Mouse (Mus musculus): ENCODE measurements around the gene Btbd3. TPM values are rescaled to one million over a fixed set of nuclear protein-coding genes. Genes with fewer than 3 reads are reported as not detected.

Btbd3 gene
- polyA plus RNA-seq, 1 experiment, result 1.6 TPM

DNA sequence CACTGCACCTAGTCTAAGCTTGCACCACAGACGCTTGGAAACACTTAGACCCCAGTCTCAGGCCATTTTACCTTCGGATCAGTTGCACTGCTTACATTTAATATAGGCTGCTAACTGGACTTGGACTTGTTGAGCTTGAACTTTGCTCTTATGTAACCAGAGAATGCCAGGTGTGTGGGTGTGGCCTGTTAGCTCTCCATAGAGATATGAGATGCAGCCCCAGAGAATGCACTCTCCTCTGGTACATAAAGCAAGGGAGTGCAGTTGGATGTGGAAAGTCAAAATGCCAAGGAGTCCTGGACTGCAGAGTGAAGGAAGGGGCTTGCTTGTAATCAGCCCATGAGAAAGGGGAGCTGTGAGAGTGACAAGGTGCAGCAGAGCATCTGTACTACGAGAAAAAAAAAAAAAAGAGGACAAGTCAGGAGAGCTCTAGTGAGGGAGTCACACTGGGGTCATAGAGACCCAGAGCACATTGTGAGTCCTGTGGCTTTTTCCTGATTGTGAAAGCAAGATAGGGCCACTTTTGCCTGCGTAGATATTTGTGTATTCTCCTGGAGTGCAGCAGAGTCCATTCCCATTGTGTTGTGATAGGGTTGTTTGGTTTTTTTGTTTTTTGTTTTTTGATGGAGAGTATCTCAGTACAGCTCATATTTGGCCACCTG is 11.6 kb downstream of the Btbd3 start:
- Histone ChIP-seq H3K4me3 (ENCODE audit: control insufficient read depth, low read depth, low read length) (no peak overlapping the region), H3K27me3 (ENCODE audit: control insufficient read depth, insufficient read depth, low read length) (no peaks in the 10 kb centered on the region), H3K27ac (ENCODE audit: control insufficient read depth, insufficient read depth, low read depth, low read length) (no peak overlapping the region), H3K36me3 (ENCODE audit: control insufficient read depth, insufficient read depth, low read length) (no peaks in the 10 kb centered on the region), H3K4me1 (ENCODE audit: control insufficient read depth, insufficient read depth, low read length) (no peaks in the 10 kb centered on the region)
- TF ChIP-seq POLR2A (IDR thresholded peaks at IDR 0.05; ENCODE audit: control insufficient read depth, low read depth, low read length) (no peak), CTCF (IDR thresholded peaks at IDR 0.05; ENCODE audit: control insufficient read depth, insufficient read depth, insufficient replicate concordance, low read depth, low read length) (no peak)

DNA sequence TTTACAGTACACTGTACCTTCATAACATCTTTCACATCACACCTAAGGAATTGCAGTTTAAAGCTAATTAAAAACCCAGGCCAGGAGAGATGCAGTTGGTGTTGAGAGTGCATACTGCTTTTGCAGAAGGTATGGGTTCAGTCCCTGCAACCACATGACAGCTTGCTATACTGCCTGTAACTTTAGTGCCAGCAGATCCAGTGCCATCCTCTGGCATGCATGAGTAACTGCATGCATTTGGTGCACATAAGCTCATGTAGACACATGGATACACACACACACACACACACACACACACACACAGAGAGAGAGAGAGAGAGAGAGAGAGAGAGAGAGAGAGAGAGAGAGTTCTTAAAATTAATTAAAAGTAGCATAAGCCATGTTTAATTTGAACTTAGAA is 13.0 kb downstream of the Btbd3 start:
- Histone ChIP-seq H3K36me3 (ENCODE audit: control insufficient read depth, insufficient read depth, low read length) (no peaks in the 10 kb centered on the region), H3K27me3 (ENCODE audit: control insufficient read depth, insufficient read depth, low read length) (no peaks in the 10 kb centered on the region), H3K4me1 (ENCODE audit: control insufficient read depth, insufficient read depth, low read length) (no peaks in the 10 kb centered on the region), H3K27ac (ENCODE audit: control insufficient read depth, insufficient read depth, low read depth, low read length) (no peak overlapping the region), H3K4me3 (ENCODE audit: control insufficient read depth, low read depth, low read length) (no peak overlapping the region)
- TF ChIP-seq POLR2A (IDR thresholded peaks at IDR 0.05; ENCODE audit: control insufficient read depth, low read depth, low read length) (no peak), CTCF (IDR thresholded peaks at IDR 0.05; ENCODE audit: control insufficient read depth, insufficient read depth, insufficient replicate concordance, low read depth, low read length) (no peak)

DNA sequence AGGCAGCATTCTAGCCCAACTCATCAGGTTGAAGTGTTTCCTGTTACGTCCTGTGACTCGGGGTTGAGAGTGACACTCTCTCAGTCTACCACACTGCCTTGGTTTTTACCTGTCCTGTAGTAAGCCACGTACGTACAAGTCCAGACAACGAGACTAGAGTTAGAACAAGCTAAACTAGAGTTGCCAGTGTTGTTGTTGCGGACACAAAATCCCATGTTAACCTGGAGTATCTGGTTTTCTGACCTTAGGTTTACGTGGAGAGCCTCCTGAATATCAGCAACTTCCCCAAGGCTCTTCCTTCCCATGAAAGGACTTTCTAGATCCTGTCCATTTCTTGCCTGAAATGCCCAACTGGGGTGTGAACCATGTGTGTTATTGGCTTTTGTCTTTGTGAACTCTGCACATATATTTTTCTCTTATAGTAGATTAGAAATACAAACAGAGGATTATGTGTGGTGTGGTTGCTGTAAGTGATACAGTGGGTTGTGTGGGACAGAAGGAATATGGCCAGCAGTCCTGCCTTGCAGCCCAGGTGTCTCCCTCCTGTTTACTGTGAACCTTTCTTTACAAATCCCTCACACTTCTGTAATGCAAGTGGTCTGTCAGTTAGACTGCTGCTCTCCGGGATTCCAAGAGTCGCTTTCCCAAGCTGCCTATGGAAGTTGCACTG is 17.2 kb downstream of the Btbd3 start:
- Histone ChIP-seq H3K4me3 (ENCODE audit: control insufficient read depth, low read depth, low read length) (no peak overlapping the region), H3K4me1 (ENCODE audit: control insufficient read depth, insufficient read depth, low read length) (no peaks in the 10 kb centered on the region), H3K27ac (ENCODE audit: control insufficient read depth, insufficient read depth, low read depth, low read length) (no peak overlapping the region)

DNA sequence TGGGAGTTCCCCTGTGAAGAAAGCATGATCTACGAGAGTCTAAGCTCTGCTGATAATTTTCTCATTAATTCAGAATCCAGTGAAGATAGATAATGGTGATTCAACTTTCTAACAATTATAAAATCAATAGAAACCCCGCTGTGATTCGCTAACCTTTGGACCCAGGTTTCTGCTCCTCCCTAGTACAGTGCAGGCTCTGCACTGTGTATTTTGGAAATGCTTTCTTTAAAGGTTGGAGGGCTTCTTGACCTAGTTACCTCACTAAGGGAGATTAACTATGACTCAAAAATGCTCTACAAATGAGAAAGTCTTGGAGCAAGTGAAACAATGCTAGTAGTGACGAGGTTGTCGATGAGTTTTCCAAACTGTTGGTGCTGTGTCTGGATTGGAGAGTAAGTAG is 17.7 kb downstream of the Btbd3 start:
- Histone ChIP-seq H3K4me1 (ENCODE audit: control insufficient read depth, insufficient read depth, low read length) (no peaks in the 10 kb centered on the region), H3K27ac (ENCODE audit: control insufficient read depth, insufficient read depth, low read depth, low read length) (no peak overlapping the region), H3K27me3 (ENCODE audit: control insufficient read depth, insufficient read depth, low read length) (no peaks in the 10 kb centered on the region), H3K4me3 (ENCODE audit: control insufficient read depth, low read depth, low read length) (no peak overlapping the region), H3K36me3 (ENCODE audit: control insufficient read depth, insufficient read depth, low read length) (no peaks in the 10 kb centered on the region)
- TF ChIP-seq CTCF (IDR thresholded peaks at IDR 0.05; ENCODE audit: control insufficient read depth, insufficient read depth, insufficient replicate concordance, low read depth, low read length) (no peak), POLR2A (IDR thresholded peaks at IDR 0.05; ENCODE audit: control insufficient read depth, low read depth, low read length) (no peak)

More for the DNA sequence above, 17.2 kb downstream of the Btbd3 start:
- H3K27me3 ChIP-seq (ENCODE audit: control insufficient read depth, insufficient read depth, low read length), result no peaks in the 10 kb centered on the region
- no peak for TF ChIP-seq CTCF (IDR thresholded peaks at IDR 0.05; ENCODE audit: control insufficient read depth, insufficient read depth, insufficient replicate concordance, low read depth, low read length)
- no peaks in the 10 kb centered on the region for H3K36me3 ChIP-seq (ENCODE audit: control insufficient read depth, insufficient read depth, low read length)

DNA sequence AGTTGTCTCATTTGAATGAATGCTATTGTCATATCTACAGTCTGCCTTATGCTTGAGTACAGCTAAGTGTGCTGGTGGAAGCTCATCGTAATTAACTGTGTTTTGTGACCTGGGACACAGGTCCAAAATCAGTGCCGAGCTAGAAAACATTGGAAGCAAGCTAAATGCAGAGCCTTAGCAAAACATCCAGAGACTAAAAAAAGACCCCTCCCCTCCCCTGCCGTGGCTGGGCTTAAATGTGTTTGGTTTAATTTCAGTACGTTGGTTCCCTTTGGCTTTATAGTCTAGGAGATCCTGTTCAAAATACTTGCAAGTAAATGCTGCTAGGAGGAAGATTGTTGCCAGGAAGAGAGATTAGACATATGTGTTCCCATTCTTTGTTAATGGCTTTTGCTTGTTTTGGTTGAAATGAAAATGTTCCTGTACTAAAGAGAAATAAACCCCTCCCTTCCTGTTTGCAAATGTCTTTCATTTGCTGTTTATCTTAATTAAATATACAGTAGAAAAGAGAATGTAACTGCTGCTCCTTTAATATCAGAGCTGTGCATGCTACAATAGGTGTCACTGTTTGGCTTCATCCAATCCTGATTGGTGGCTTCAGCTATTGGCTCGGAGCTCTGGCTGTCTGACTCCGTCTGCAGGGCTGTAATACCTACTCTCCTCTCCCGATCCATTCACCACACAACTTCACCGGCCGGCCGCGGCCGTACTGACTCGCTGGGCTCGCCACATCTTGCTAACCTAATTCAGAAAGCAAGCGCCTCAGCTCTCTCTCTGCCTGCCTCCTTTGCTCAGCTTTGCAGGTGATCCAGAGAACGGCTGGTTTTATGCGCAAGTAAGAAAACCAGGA is 21.7 kb downstream of the Btbd3 start:
- H3K4me1 ChIP-seq (ENCODE audit: control insufficient read depth, insufficient read depth, low read length), result no peaks in the 10 kb centered on the region
- H3K27ac ChIP-seq (ENCODE audit: control insufficient read depth, insufficient read depth, low read depth, low read length), result no peak overlapping the region
- H3K4me3 ChIP-seq (ENCODE audit: control insufficient read depth, low read depth, low read length), result no peak overlapping the region; the same call in 1 of the 2 replicates
- no peaks in the 10 kb centered on the region for H3K27me3 ChIP-seq (ENCODE audit: control insufficient read depth, insufficient read depth, low read length)
- no peaks in the 10 kb centered on the region for H3K36me3 ChIP-seq (ENCODE audit: control insufficient read depth, insufficient read depth, low read length)
- TF ChIP-seq POLR2A (IDR thresholded peaks at IDR 0.05; ENCODE audit: control insufficient read depth, low read depth, low read length), result no peak
- no peak for TF ChIP-seq CTCF (IDR thresholded peaks at IDR 0.05; ENCODE audit: control insufficient read depth, insufficient read depth, insufficient replicate concordance, low read depth, low read length)

DNA sequence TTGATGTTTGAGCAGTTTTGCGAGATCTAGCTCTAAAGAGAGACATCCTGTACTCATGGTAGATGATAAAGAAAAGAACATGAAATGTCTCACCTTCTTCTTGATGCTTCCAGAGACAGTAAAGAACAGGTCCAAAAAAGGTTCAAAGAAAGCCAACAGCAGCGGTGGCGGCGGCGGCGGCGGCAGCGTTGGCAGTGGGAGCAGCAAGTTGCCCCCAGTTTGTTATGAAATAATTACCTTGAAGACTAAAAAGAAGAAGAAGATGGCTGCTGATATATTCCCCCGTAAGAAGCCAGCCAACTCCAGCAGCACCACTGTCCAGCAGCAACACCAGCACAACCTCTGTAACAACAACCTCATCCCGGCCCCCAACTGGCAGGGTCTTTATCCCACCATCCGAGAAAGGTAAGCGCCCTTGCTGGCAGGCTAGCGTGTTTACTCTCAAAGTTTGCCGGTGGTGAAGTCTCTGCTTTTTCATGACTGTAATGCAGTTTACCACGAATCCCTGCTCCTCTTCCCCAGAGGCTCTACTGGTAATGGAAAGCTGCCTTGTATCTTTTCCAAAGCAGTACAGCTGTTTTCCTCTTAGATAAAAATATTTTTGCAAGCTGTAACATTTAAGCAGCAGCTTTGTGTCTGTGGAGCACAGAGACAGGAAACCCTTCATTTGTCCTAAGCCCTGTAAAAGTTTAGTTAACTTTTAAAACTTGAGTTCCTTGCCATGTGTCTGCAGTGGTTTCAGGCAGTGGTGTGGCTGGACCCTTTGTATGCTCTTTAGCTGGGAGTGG is 22.7 kb downstream of the Btbd3 start:
- no peaks in the 10 kb centered on the region for H3K27me3 ChIP-seq (ENCODE audit: control insufficient read depth, insufficient read depth, low read length)
- TF ChIP-seq POLR2A (IDR thresholded peaks at IDR 0.05; ENCODE audit: control insufficient read depth, low read depth, low read length), result no peak
- no peaks in the 10 kb centered on the region for H3K4me1 ChIP-seq (ENCODE audit: control insufficient read depth, insufficient read depth, low read length)
- no peak overlapping the region; the same call in none of the 2 replicates for H3K4me3 ChIP-seq (ENCODE audit: control insufficient read depth, low read depth, low read length)
- H3K27ac ChIP-seq (ENCODE audit: control insufficient read depth, insufficient read depth, low read depth, low read length), result no peak overlapping the region
- H3K36me3 ChIP-seq (ENCODE audit: control insufficient read depth, insufficient read depth, low read length), result no peaks in the 10 kb centered on the region
